Mouse (Mus musculus): ENCODE data around the gene Mbnl1.
A peak's percentile ranks its signal among the peaks of the same experiment; 100 is the strongest.
"Not testable (repeated sequence)": the region's sequence is repeated elsewhere in the genome, so short reads cannot be mapped to it uniquely, and the experiment has no call there.

Gene Mbnl1

GRCm38 (mm10) chr3:60494774-60495535 is 22.3 kb downstream of the Mbnl1 start:
- not testable (repeated sequence) for DNase-seq (ENCODE audit: low spot score)

- DNase-seq (ENCODE audit: low spot score): no peak
Observed at GRCm38 (mm10) chr3:60496197-60496596, 23.6 kb downstream of the Mbnl1 start.

- DNase-seq (ENCODE audit: low spot score): no peak
Observed at GRCm38 (mm10) chr3:60498151-60498550, 25.5 kb downstream of the Mbnl1 start.

- DNase-seq (ENCODE audit: low spot score): no peak
Observed at GRCm38 (mm10) chr3:60498646-60499045, 26.0 kb downstream of the Mbnl1 start.

- DNase-seq (ENCODE audit: low spot score): no peak
Observed at GRCm38 (mm10) chr3:60499157-60499578, 26.5 kb downstream of the Mbnl1 start.

- DNase-seq (ENCODE audit: low spot score): no peak
Observed at GRCm38 (mm10) chr3:60499718-60500450, 27.3 kb downstream of the Mbnl1 start.

GRCm38 (mm10) chr3:60500571-60501527 is 28.2 kb downstream of the Mbnl1 start:
- peak; percentile 67 for DNase-seq (ENCODE audit: low spot score)

GRCm38 (mm10) chr3:60501561-60502151 is 29.0 kb downstream of the Mbnl1 start:
- DNase-seq (ENCODE audit: low spot score): peak; percentile 65

GRCm38 (mm10) chr3:60502155-60502987 is 29.7 kb downstream of the Mbnl1 start:
- DNase-seq (ENCODE audit: low spot score): no peak

- DNase-seq (ENCODE audit: low spot score): peak; percentile 37
Observed at GRCm38 (mm10) chr3:60503196-60503595, 30.6 kb downstream of the Mbnl1 start.

GRCm38 (mm10) chr3:60504775-60505430 is 32.3 kb downstream of the Mbnl1 start:
- DNase-seq (ENCODE audit: low spot score): no peak

GRCm38 (mm10) chr3:60506821-60507220 is 34.2 kb downstream of the Mbnl1 start:
- no peak for DNase-seq (ENCODE audit: low spot score)

- DNase-seq (ENCODE audit: low spot score): no peak
Observed at GRCm38 (mm10) chr3:60507496-60507895, 34.9 kb downstream of the Mbnl1 start.

- no peak for DNase-seq (ENCODE audit: low spot score)
Observed at GRCm38 (mm10) chr3:60507979-60508378, 35.3 kb downstream of the Mbnl1 start.

GRCm38 (mm10) chr3:60511197-60511596 is 38.6 kb downstream of the Mbnl1 start:
- DNase-seq (ENCODE audit: low spot score): no peak

GRCm38 (mm10) chr3:60513337-60513736 is 40.7 kb downstream of the Mbnl1 start:
- DNase-seq (ENCODE audit: low spot score): no peak

GRCm38 (mm10) chr3:60513746-60514145 is 41.1 kb downstream of the Mbnl1 start:
- no peak for DNase-seq (ENCODE audit: low spot score)

GRCm38 (mm10) chr3:60515430-60515829 is 42.8 kb downstream of the Mbnl1 start:
- peak; percentile 41 for DNase-seq (ENCODE audit: low spot score)

- no peak for DNase-seq (ENCODE audit: low spot score)
Observed at GRCm38 (mm10) chr3:60516054-60516674, 43.5 kb downstream of the Mbnl1 start.
